Mouse (Mus musculus) limb, embryonic 15.5 days (tissue): ENCODE measurements at regions not wholly inside any gene's neighbourhood (a gene's known extent, or its start where the extent isn't known, plus 50 kb on each side); places are given as distances from the start of the nearest gene placed in this dataset.

Source experiments
- ATAC-seq: fragments of 200-750 bp; cut with Nextera tagmentation; 2 replicates; pipeline ENCODE4 v1.8.0; 2017; ENCODE audit warnings: low read depth, moderate TSS enrichment; ENCODE audit not compliant: insufficient number of reproducible peaks, low FRiP score, low TSS enrichment
- H3K27ac ChIP-seq: fragments of 300-500 bp; sonication (generic); 2 replicates; pipeline ENCODE4 v1.5.1; 2015; ENCODE audit warnings: moderate library complexity, mild to moderate bottlenecking, inconsistent platforms
- H3K27me3 ChIP-seq: fragments of 300-500 bp; sonication (generic); 2 replicates; pipeline ENCODE4 v1.6.1; 2015; ENCODE audit warnings: inconsistent platforms
- H3K36me3 ChIP-seq: fragments of 300-500 bp; sonication (generic); 2 replicates; pipeline ENCODE4 v1.6.1; 2015; ENCODE audit warnings: inconsistent platforms
- H3K4me1 ChIP-seq: fragments of 300-500 bp; sonication (generic); 2 replicates; pipeline ENCODE4 v1.6.1; 2015; ENCODE audit warnings: inconsistent platforms
- H3K4me2 ChIP-seq: fragments of 300-500 bp; sonication (generic); 2 replicates; pipeline ENCODE4 v1.6.1; 2015; ENCODE audit warnings: mild to moderate bottlenecking, inconsistent platforms
- H3K4me3 ChIP-seq: fragments of 300-500 bp; sonication (generic); 2 replicates; pipeline ENCODE4 v1.5.1; 2015; ENCODE audit warnings: mild to moderate bottlenecking, inconsistent platforms
- H3K9ac ChIP-seq: fragments of 300-500 bp; sonication (generic); 2 replicates; pipeline ENCODE4 v1.6.1; 2015; ENCODE audit warnings: inconsistent platforms
- H3K9me3 ChIP-seq: fragments of 300-500 bp; sonication (generic); 2 replicates; pipeline ENCODE4 v1.6.1; 2016; ENCODE audit warnings: inconsistent platforms
- WGBS: fragments of 180-500 bp; shearing (Covaris S2); methylation state at CpG from one replicate; pipeline ENCODE4 v1.1.7; 2015; 5-methylcytosine and 5-hydroxymethylcytosine counted together

DNA sequence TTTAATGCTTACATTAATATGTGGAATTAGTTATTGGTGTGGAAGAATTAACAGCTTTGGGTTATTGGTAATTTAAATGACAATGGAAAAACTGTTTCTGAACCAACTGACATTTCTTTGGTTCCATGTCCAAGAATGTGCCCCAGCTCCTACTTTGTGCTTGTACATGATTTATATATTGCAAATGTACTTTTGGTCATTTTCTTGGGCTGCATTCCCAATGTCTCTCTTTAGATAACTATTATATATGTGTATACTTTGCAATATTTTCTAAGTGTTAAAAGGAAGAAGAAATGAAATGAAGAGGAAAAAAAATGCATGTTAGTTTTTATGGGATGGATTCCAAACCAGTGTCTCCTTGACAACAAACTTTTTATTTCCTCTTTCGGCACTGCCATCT lies 297.4 kb downstream of the Kcnj2 start:
- Histone ChIP-seq H3K4me2 (no peak overlapping the region), H3K9ac (no peak overlapping the region), H3K27me3 (no peaks in the 10 kb centered on the region), H3K9me3 (no peaks in the 10 kb centered on the region), H3K36me3 (no peaks in the 10 kb centered on the region), H3K4me3 (no peak overlapping the region), H3K27ac (no peak overlapping the region), H3K4me1 (no peaks in the 10 kb centered on the region)
- 77% methylated on average over 1 of the region's 1 CpGs for WGBS
- ATAC-seq, result no peak

DNA sequence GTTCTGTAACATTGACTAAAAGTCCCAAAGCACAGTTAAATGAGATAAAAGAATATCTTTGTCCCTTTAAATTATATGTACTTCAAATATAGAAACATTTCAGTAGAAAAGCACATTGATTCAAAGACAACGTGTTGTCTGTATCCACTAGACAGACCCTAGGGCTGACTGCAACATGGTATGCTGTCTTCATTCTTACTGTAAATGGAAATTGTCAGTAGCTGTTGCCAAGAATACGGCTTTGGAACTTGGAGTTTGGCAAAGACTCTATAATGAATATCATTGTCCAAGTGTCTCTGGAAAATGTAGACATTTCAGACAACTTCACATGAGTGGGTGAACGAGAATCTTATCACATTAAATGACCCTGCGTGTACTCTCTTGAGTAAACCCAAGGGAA lies 311.2 kb downstream of the Kcnj2 start:
- Histone ChIP-seq H3K27me3 (no peaks in the 10 kb centered on the region), H3K9ac (no peak overlapping the region), H3K4me3 (no peak overlapping the region), H3K9me3 (no peaks in the 10 kb centered on the region), H3K36me3 (no peaks in the 10 kb centered on the region), H3K4me1 (no peaks in the 10 kb centered on the region), H3K27ac (no peak overlapping the region), H3K4me2 (no peak overlapping the region)
- no peak for ATAC-seq
- WGBS, result 71% methylated on average over 4 of the region's 4 CpGs

DNA sequence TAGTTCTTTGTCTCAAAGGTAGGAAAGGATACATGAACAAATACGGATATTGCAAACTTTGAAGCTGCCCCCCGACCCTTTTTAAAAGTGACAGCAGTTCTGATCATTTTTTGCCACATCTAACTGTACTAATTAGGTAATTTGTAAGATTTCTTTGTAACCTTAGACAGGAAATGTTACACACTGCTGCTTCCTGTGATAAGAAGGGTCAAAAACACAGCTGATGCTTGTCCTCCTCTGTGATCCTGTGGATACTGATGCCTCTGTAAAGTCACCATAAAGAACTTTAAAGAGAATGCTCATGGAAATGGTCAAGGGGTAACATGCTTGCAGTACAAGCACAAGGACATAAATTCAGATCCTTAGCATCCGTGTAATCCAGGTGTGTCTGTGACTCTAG lies 313.9 kb downstream of the Kcnj2 start:
- Histone ChIP-seq H3K4me2 (no peak overlapping the region), H3K9me3 (no peaks in the 10 kb centered on the region), H3K27ac (no peak overlapping the region), H3K4me3 (no peak overlapping the region), H3K4me1 (no peaks in the 10 kb centered on the region), H3K36me3 (no peaks in the 10 kb centered on the region), H3K27me3 (no peaks in the 10 kb centered on the region), H3K9ac (no peak overlapping the region)
- no peak for ATAC-seq
- 79% methylated on average over 3 of the region's 3 CpGs for WGBS

DNA sequence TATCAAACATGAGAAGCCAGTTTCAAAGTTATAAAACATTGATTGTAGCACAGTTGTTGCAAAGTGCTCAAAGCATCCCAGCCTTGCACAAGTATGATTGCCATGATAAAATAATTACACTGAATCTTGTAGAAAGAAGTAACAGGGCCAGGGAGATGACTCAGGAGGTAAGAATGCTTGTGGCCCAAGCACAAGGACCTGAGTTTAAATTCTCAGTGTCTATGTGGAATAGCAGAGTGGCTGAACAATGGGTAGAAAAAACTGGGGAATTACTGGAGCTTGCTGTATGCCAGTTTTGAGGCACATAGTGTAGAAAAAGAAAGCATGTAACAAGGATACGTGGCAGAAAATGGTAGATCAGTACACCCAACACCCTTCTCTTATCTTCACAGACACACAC lies 332.7 kb downstream of the Kcnj2 start:
- H3K27ac ChIP-seq, result no peak overlapping the region
- no peaks in the 10 kb centered on the region for H3K27me3 ChIP-seq
- H3K9ac ChIP-seq, result no peak overlapping the region
- no peak overlapping the region for H3K4me2 ChIP-seq
- no peak overlapping the region for H3K4me3 ChIP-seq
- no peaks in the 10 kb centered on the region for H3K36me3 ChIP-seq
- ATAC-seq, result no peak
- no peaks in the 10 kb centered on the region for H3K4me1 ChIP-seq
- WGBS, result 84% methylated on average over 1 of the region's 1 CpGs
- no peaks in the 10 kb centered on the region for H3K9me3 ChIP-seq

DNA sequence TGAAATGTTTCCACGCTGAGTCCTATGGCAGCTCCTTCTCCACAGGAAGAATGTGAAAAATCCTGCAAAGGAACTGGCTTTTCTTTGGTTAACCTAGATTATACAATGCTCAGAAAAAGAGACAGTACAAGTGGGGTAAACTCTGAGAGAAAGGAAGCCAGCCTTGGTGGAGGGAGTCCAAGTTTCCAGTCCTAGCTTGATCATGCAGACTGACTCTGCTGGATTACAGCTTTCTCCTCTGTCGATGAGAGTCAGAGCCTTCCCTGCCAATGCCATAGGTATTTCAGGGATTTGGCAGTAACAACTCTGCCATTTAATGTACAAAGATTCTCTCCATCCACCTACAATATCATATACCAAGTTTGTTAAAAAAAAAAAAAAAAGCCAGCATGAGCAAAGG lies 343.3 kb downstream of the Kcnj2 start:
- Histone ChIP-seq H3K36me3 (no peaks in the 10 kb centered on the region), H3K27ac (no peak overlapping the region), H3K4me1 (no peaks in the 10 kb centered on the region), H3K27me3 (no peaks in the 10 kb centered on the region), H3K9ac (no peak overlapping the region), H3K4me2 (no peak overlapping the region), H3K4me3 (no peak overlapping the region), H3K9me3 (no peaks in the 10 kb centered on the region)
- WGBS, result 77% methylated on average over 2 of the region's 2 CpGs
- ATAC-seq, result no peak

DNA sequence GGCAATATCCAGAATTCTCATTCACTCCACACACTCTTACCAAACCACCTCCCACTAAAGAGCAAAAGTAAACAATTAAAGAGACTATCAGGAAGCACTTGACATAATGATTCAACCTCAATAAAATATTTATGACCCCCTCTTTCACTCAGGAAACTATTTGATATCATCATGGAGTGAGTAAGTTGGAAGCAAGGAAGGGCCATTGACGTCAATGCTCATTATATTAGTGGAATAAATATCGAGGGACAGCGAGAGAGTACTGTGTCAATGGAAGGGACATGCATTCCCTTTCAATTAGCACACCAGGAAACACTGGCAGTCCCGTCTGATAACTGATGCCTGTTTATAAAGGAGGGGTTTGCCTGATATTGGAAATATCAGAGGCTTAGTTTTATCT lies 358.9 kb downstream of the Kcnj2 start:
- 69% methylated on average over 4 of the region's 4 CpGs for WGBS
- no peak for ATAC-seq
- H3K27ac ChIP-seq, result no peak overlapping the region

DNA sequence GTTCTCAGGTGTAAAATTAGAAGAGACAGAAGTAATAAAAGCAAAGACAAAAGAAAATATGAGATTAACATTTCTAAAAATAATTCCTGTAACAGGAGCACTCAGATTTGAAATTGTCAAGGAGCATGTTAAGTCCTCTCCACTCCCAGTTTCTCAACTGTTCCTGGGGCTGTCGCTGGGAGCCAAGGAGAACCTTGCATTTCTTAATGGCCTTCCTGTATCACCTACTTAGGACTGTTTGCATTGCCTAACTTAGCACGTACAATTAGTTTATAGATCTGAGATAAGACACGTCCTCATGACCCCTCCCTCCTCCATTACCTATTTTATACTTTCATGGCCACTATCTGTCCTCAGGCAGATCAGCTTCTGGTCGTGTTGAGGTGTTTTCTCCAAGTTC lies 360.8 kb downstream of the Kcnj2 start:
- no peaks in the 10 kb centered on the region for H3K27me3 ChIP-seq
- H3K27ac ChIP-seq, result no peak overlapping the region
- no peaks in the 10 kb centered on the region for H3K9me3 ChIP-seq
- H3K4me1 ChIP-seq, result no peaks in the 10 kb centered on the region
- no peak overlapping the region for H3K4me2 ChIP-seq
- no peak for ATAC-seq
- H3K36me3 ChIP-seq, result no peaks in the 10 kb centered on the region
- H3K4me3 ChIP-seq, result no peak overlapping the region
- WGBS, result 64% methylated on average over 4 of the region's 4 CpGs
- H3K9ac ChIP-seq, result no peak overlapping the region

More for the DNA sequence above, 358.9 kb downstream of the Kcnj2 start:
- Histone ChIP-seq H3K9me3 (no peaks in the 10 kb centered on the region), H3K4me2 (no peak overlapping the region), H3K27me3 (no peaks in the 10 kb centered on the region), H3K4me1 (no peaks in the 10 kb centered on the region), H3K9ac (no peak overlapping the region), H3K4me3 (no peak overlapping the region), H3K36me3 (no peaks in the 10 kb centered on the region)

DNA sequence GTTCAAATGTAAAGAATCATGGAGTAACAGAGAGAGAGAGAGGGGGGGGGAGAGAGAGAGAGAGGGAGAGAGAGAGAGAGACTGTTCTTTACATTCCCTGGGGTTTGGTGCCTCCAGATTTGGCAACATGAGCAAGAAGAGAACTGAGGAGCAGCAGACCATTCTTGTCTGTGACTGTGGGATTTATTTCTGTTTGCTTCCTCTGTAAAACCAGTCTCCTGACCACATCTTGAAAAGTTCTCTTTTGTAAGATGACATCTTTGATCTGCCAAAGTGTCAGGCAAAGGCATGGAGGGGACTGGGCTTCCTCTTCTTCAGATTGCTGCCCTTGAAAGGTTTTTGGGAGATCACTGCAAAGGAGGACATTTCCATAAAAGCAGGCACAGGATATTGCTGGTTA lies 376.3 kb downstream of the Kcnj2 start:
- no peaks in the 10 kb centered on the region for H3K4me1 ChIP-seq
- no peak overlapping the region for H3K27ac ChIP-seq
- ATAC-seq, result no peak
- H3K27me3 ChIP-seq, result no peaks in the 10 kb centered on the region
- no peak overlapping the region for H3K4me3 ChIP-seq
- H3K9ac ChIP-seq, result no peak overlapping the region
- H3K4me2 ChIP-seq, result no peak overlapping the region
- no peaks in the 10 kb centered on the region for H3K9me3 ChIP-seq
- H3K36me3 ChIP-seq, result no peaks in the 10 kb centered on the region

DNA sequence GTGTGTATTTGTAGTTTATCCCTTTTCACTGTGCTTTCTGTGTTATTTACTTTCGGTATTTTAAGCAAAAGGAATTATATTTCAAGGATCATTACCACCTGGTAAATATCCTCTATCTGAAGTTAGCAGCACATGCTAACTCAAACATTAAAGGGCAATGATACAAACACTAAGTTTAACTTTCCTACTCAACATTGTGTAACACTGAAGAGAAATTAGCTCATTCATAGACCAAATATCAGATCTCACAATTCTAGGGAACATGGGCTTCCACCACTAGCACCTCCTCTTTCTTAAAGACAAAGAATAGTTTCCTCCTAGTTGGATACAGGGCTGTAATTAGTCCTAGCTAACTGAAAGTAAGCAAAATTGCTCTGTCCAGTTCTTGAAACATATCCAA lies 377.4 kb downstream of the Kcnj2 start:
- 60% methylated on average over 1 of the region's 1 CpGs for WGBS
- no peak for ATAC-seq

DNA sequence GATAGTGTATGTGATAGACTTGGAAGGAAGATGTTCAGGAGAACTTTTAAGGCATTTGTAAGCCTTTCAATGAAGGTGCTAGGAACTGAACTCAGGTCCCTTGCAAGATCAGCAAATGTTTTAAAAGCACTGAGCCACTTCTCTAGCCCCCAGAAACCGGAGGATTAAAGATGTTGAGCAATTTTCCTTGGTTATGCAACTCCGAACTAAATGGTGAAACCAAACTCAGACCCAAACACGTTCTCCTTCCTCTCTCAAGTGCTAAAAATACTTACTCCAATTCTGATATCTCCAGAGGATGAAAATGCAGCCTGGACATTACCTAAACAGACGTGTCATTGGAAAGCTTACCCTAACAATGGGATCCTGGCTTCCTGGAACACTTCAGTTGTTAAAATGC lies 378.8 kb downstream of the Kcnj2 start:
- ATAC-seq, result no peak
- Histone ChIP-seq H3K4me1 (no peaks in the 10 kb centered on the region), H3K4me3 (no peak overlapping the region), H3K4me2 (no peak overlapping the region), H3K36me3 (no peaks in the 10 kb centered on the region), H3K9me3 (no peaks in the 10 kb centered on the region), H3K9ac (no peak overlapping the region), H3K27ac (no peak overlapping the region), H3K27me3 (no peaks in the 10 kb centered on the region)
- WGBS, result 68% methylated on average over 4 of the region's 4 CpGs

More for the DNA sequence above, 377.4 kb downstream of the Kcnj2 start:
- no peaks in the 10 kb centered on the region for H3K9me3 ChIP-seq
- no peaks in the 10 kb centered on the region for H3K27me3 ChIP-seq
- H3K4me3 ChIP-seq, result no peak overlapping the region
- H3K27ac ChIP-seq, result no peak overlapping the region
- H3K9ac ChIP-seq, result no peak overlapping the region
- H3K36me3 ChIP-seq, result no peaks in the 10 kb centered on the region
- no peaks in the 10 kb centered on the region for H3K4me1 ChIP-seq
- no peak overlapping the region for H3K4me2 ChIP-seq

DNA sequence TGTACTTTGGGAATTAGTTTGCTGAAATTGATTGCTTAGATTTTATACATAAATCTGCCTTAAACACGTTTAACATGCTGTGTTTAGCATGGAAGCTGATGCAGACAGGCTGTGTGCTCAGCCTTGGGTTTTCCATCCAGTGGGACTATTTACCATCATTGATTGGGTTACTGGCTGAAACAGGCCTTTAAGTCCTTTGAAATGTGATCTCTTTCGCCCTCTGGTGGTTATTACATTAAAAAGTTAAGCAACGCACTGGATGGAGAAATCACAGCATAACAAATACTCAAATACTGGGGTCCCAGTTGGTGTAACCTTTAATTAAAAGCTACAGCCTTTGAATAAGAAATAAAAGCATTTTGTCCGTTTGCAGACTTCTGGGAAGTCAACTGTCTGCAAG lies 379.8 kb downstream of the Kcnj2 start:
- no peak overlapping the region for H3K9ac ChIP-seq
- no peak overlapping the region for H3K27ac ChIP-seq
- no peaks in the 10 kb centered on the region for H3K36me3 ChIP-seq
- H3K4me1 ChIP-seq, result no peaks in the 10 kb centered on the region
- H3K4me3 ChIP-seq, result no peak overlapping the region
- H3K27me3 ChIP-seq, result no peaks in the 10 kb centered on the region
- 8% methylated on average over 4 of the region's 4 CpGs for WGBS
- no peak overlapping the region for H3K4me2 ChIP-seq
- H3K9me3 ChIP-seq, result no peaks in the 10 kb centered on the region
- no peak for ATAC-seq

DNA sequence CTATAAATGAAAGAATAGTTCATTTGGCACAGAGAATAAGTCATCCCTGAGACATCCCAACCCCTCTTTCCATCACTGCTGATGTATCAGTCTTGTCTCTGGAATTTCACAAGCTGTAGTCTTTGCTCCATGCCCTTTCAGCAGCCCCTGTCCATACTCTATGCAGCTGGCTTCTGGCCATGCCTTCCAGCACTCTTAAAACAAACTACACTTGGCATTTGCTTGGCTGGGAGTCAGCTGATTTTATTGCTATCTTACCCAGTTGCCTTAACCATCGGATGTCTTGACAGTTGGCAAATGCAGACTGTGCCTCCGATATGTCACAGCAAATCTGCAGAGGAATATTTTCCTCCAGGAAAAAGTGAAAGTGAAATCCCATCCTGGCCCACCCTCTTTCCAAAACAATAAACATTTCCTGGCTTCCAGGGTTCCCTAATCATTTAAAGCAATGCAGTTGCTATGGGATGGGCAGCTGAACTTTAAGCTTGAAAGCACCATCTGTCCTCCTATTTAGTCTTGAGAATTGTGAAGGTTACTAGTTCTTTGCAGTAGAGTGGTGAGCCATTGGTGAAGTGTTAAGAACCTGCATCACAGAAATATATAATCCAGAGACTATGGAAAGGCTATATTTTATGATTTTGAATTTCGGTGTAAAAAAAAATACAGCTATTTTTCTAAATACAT lies 385.0 kb downstream of the Kcnj2 start:
- H3K4me3 ChIP-seq, result no peak overlapping the region
- H3K9me3 ChIP-seq, result no peaks in the 10 kb centered on the region
- no peaks in the 10 kb centered on the region for H3K36me3 ChIP-seq
- ATAC-seq, result peak; percentile 35; the same call in 1 of the 2 replicates
- H3K9ac ChIP-seq, result no peak overlapping the region
- 56% methylated on average over 3 of the region's 3 CpGs for WGBS
- H3K4me2 ChIP-seq, result no peak overlapping the region
- no peaks in the 10 kb centered on the region for H3K4me1 ChIP-seq
- H3K27me3 ChIP-seq, result no peaks in the 10 kb centered on the region
- no peak overlapping the region for H3K27ac ChIP-seq

DNA sequence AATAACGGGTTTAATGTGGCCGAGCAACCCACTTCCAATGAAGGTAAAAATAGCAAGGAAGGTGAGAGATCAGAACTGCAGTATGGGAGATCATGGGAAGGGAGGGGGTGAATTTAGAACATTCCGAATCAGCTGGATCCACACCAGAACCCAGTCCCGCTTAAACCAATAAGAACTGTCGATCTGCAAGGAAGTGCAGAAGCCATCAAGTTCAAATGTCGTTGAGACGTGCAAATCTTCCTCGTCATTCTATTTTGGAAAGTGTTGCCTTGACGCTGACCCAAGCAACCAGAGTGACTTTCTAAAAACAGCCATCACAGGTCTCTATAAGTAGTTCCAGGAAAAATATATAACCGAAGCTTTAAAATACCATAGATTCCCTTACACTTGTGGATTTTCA lies 394.1 kb downstream of the Kcnj2 start:
- Histone ChIP-seq H3K27me3 (no peaks in the 10 kb centered on the region), H3K9me3 (no peaks in the 10 kb centered on the region), H3K9ac (no peak overlapping the region), H3K27ac (no peak overlapping the region), H3K36me3 (no peaks in the 10 kb centered on the region), H3K4me1 (no peaks in the 10 kb centered on the region), H3K4me2 (no peak overlapping the region), H3K4me3 (no peak overlapping the region)
- ATAC-seq, result no peak
- 79% methylated on average over 10 of the region's 10 CpGs for WGBS
